Mouse (Mus musculus): ENCODE results near the gene Gm10340. TPM values are rescaled to one million over a fixed set of nuclear protein-coding genes. Genes with fewer than 3 reads are reported as not detected.
"Not testable (repeated sequence)": the region's sequence is repeated elsewhere in the genome, so short reads cannot be mapped to it uniquely, and the experiment has no call there.

Gene Gm10340
- total RNA-seq (2021) = not detected
- long read RNA-seq, experiment 1 = 0 reads
- long read RNA-seq, experiment 2 = 0 reads

DNA sequence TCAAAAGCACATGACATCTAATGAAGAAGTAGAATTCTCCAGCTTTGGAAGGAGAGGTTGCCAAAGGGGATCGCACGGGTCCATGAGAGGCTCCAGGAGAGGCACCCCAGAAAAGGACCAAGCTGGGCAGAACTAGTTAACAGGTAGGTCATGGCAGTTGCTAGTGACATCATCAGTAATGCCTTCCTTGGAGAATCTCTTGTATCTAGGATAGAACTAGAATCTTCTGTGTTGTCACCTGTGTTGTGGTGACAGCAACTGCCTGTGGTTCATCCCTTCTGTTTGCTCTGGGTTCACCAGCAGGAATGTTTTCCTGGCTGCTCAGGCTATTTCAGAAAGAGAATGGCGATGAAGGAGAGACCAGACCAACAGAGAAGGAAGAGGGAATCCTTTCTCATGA lies at the start of gene Gm10340:
TSS of gene Gm10340 (plus strand) at position 301 of the 400 bp plus-strand sequence.
- DNase-seq (ENCODE audit: low spot score in 2 of 2); intact Hi-C loops (cut with DNase I): not testable (repeated sequence)

GRCm38 (mm10) chr14:3116051-3116450 lies 17.7 kb upstream of the Gm10340 start:
- peak; percentile 1 to 8 for DNase-seq (ENCODE audit: low spot score in 2 of 2)
- intact Hi-C loops (cut with DNase I) = not testable (repeated sequence)

DNA sequence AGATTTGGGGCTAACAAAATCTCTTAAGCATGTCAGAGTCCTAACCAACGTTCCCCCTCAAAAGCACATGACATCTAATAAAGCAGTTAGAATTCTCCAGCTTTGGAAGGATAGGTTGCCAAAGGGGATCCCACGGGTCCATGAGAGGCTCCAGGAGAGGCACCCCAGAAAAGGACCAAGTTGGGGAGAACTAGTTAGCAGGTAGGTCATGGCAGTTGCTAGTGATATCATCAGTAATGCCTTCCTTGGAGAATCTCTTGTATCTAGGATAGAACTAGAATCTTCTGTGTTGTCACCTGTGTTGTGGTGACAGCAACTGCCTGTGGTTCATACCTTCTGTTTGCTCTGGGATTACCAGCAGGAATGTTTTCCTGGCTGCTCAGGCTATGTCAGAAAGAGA lies 54.2 kb downstream of the Gm10340 start, which contains the start of gene Gm5795:
TSS of gene Gm5795 (plus strand) at position 301 of the 400 bp plus-strand sequence.
- DNase-seq (ENCODE audit: low spot score in 2 of 2); intact Hi-C loops (cut with DNase I): not testable (repeated sequence)

Other genes starting within 250 kb of the Gm10340 start
- gene Gm2888, start 104.0 kb upstream of the Gm10340 start, total RNA-seq (2021) = not detected
- gene Gm2897, start 84.7 kb upstream of the Gm10340 start, total RNA-seq (2021) = under 1 TPM in 1 of 2 experiments, not detected in 1; 0.29 TPM
- gene Gm5795, start 54.3 kb downstream of the Gm10340 start, total RNA-seq (2021) = not detected
- 1 to 10 TPM; 3.8 to 5.2 TPM for gene D830030K20Rik, start 74.5 kb downstream of the Gm10340 start, total RNA-seq (2021)
- not detected for gene Gm2956, start 198.6 kb downstream of the Gm10340 start, total RNA-seq (2021)

Measured in left cerebral cortex, postnatal 14 days (tissue).